Mouse (Mus musculus): ENCODE data around the gene Rpl41. TPM values are rescaled to one million over a fixed set of nuclear protein-coding genes. Genes with fewer than 3 reads are reported as not detected.
"Not testable (repeated sequence)": the region's sequence is repeated elsewhere in the genome, so short reads cannot be mapped to it uniquely, and the experiment has no call there.

Rpl41 gene
- polyA plus RNA-seq, 1 experiment from 2014 or later = 3,150 TPM

DNA sequence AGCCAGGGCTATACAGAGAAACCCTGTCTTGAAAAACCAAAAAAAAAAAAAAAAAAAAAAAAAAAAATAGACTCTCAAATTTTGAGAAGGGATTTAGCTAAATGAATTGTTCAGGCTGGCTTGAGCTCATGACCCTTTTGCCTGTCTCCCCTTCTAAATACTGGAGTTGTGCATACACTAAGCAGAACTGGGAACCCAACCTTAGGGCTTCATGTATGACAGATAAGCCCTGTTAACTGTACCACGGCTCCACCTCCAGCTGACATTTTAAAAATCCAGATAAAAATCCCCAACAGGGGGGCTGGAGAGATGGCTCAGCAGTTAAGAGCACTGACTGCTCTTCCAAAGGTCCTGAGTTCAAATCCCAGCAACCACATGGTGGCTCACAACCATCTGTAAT lies 6.5 kb upstream of the Rpl41 start:
- H3K27ac ChIP-seq; H3K4me2 ChIP-seq; H3K4me3 ChIP-seq (replicated peaks); ATAC-seq (ENCODE audit: low read depth); H3K9me3 ChIP-seq (replicated peaks); DNase-seq; H3K9ac ChIP-seq; H3K4me1 ChIP-seq (replicated peaks); H3K27me3 ChIP-seq: not testable (repeated sequence)
- peaks cover 37% of the 10 kb centered on the region for H3K36me3 ChIP-seq
- 20% methylated on average over 1 of the region's 1 CpGs for WGBS (ENCODE audit: insufficient replicate concordance)

DNA sequence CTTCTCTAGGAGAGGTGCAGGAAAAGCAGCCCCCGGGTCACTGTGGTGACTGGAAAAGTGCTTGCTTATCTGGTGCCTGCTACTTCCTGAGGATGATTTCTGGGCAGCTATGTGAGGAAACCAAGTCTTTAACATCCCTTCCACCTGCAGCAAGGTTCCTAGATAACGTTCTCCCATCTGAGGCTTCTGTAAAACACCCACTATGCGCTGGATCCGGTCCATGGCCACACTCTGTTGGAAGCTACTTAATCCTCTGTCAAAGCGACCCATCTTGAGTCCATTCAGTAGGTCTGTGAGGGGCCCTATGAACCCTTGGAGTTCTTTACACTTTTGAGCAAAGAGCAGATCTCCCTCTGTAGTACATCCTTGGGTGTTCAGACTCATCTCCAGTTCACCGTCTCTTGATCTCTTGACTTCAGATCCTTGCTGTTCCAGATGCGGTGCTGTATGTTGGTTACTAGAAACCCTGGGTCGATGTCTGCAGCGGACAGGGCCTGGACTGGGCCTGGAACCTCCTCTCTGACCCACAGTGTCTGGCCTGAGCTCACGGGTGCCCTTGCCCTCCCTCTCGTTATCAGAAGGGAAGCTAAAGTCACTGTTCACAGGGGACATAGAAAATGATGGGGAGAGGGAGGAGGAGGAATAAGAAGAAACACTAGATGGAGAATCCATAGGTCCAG lies 1.2 kb upstream of the Rpl41 start:
- H3K27me3 ChIP-seq; H3K4me2 ChIP-seq; H3K36me3 ChIP-seq; H3K4me3 ChIP-seq (replicated peaks); H3K9ac ChIP-seq; DNase-seq; H3K9me3 ChIP-seq (replicated peaks); ATAC-seq (ENCODE audit: low read depth): not testable (repeated sequence)
- H3K27ac ChIP-seq = peak overlapping the region; percentile 93
- H3K4me1 ChIP-seq (replicated peaks) = peaks cover 28% of the 10 kb centered on the region
- 59% methylated on average over 11 of the region's 11 CpGs for WGBS (ENCODE audit: insufficient replicate concordance)

DNA sequence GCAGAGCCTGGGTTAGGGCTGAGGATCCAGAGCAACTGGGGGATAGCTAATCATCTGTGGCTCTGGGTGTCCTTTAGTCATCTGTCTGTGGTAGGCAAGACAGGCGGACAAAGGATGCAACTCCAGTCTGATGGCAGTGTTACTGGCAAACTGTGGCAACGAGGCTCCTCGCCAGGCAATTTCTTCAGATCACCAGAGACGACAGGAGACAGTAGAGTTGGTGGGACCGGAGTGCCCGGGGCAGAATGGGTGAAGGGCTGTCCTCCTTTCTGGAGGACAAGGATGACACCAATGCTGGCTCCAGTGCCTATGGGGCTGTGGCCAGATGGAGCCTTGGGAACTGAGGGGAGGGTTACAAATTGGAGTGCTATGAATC lies 565 bp upstream of the Rpl41 start:
- Histone ChIP-seq H3K27ac (peak overlapping the region; percentile 93), H3K4me3 (replicated peaks) (peak overlapping the region; percentile 81; the same call in 1 of the 2 replicates), H3K4me2 (peak overlapping the region; percentile 88), H3K9ac (peak overlapping the region; percentile 54; the same call in 1 of the 2 replicates), H3K4me1 (replicated peaks) (peaks cover 28% of the 10 kb centered on the region), H3K36me3 (peaks cover 10% of the 10 kb centered on the region)
- not testable (repeated sequence) for ATAC-seq (ENCODE audit: low read depth); H3K27me3 ChIP-seq; DNase-seq; H3K9me3 ChIP-seq (replicated peaks)
- WGBS (ENCODE audit: insufficient replicate concordance) = 60% methylated on average over 6 of the region's 6 CpGs

DNA sequence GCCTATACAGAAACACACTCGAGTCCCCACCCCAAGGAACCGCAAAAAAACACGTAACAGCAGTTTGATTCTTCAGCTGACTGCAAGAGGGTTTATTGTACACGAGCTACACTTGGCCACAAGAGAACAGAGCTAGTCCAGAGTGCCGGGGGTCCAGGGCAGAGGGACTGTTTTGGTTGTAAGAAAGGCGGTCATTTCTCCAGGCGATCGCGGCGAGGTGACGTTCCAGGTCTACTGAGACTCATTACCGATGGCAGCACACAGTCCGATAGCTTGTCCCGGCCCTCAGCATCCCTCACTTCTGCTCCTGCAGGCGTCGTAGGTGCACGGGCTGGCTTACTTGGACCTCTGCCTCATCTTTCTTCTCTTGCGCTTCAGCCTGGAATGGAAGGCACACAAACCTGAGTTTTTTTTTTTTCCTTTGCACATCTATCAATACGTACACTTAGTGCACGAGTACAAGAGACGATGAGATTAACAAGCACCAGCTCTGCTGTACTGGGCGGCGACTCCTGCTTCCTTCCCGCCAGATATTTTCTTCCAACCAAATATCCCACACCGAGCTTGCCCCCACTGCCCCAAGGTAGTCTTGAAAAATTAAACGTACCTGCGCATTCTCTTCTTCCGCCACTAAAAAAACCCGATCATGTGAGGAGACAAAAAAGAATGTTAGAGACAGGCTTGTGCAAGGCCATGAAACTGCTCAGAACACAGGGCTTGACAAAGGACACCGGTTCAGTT lies 884 bp downstream of the Rpl41 start:
- not testable (repeated sequence) for DNase-seq; ATAC-seq (ENCODE audit: low read depth); H3K9me3 ChIP-seq (replicated peaks); H3K27me3 ChIP-seq
- peak overlapping the region; percentile 93 for H3K27ac ChIP-seq
- WGBS (ENCODE audit: insufficient replicate concordance) = 3% methylated on average over 30 of the region's 30 CpGs
- H3K4me1 ChIP-seq (replicated peaks) = peaks cover 35% of the 10 kb centered on the region
- peak overlapping the region; percentile 88 for H3K4me2 ChIP-seq
- H3K9ac ChIP-seq = peak overlapping the region; percentile 93
- H3K36me3 ChIP-seq = peaks cover 25% of the 10 kb centered on the region
- H3K4me3 ChIP-seq (replicated peaks) = peak overlapping the region; percentile 81

DNA sequence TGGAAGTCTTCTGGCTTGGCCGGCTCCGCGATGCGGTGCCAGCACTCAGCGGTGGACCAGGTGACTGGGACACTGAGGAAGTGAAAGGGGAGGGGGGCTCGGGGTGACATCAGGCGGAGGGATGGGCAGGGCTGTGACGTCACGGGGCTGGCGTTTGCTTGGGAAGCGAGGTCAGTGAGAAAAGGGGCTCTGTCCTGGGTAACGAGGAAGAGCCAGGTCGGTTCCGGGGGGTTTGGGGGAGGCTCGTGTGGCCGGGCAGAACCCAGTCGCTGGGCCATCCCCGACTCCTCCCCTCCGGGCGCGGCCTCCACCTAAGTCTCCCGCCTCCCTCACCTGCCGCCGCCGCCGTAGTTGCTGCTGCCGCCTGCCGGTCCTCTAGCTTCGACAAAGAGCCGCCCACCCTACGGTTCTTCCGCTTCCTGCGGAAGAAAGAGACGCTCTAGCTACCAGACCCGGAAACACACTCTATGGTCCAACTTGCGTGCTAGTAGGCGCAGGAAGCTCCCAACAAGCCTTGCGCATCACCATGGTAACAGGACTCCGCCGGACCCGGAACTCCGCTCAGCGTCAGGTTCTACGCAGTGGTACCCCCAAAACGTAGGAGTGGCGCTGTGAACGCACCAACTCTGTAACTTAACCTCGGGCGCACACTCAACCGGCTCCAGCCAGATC lies 1.6 kb downstream of the Rpl41 start, which contains the start of gene Zc3h10:
Gene Zc3h10, minus strand, starts transcription at position 414 of the 672 bp plus-strand sequence.
- peak within 1 kb of the TSS; percentile 93 for H3K27ac ChIP-seq
- H3K27me3 ChIP-seq = no peaks in the 10 kb centered on the region
- peak within 1 kb of the TSS; percentile 81 for H3K4me3 ChIP-seq (replicated peaks)
- H3K4me1 ChIP-seq (replicated peaks) = peaks cover 35% of the 10 kb centered on the region
- H3K4me2 ChIP-seq = peak within 1 kb of the TSS; percentile 88
- H3K9me3 ChIP-seq (replicated peaks) = no peaks in the 10 kb centered on the region
- peak within 1 kb of the TSS; percentile 93 for H3K9ac ChIP-seq
- ATAC-seq (ENCODE audit: low read depth) (peak; percentile 88), DNase-seq (peak; percentile 95)
- under 1% methylated on average over 50 of the region's 50 CpGs for WGBS (ENCODE audit: insufficient replicate concordance)
- H3K36me3 ChIP-seq = peaks cover 32% of the 10 kb centered on the region

DNA sequence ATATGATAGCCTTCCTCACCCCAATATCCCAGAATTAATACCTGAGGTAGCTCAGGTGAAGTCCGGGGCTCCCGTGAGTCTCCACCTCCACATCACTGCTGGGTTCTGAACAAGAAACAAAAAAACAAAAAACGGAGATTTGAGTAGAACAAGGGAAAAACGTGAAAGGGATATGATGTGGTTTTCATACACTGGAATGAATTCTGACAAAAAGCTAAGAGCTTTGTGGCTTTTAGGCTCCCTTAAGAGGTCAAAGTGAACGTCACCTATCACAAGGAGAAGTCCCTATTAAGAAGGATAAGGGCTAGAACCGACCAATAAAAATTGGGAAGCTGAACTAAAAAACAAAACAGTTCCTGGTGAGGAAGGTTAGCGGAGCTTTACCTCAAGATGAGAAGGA lies 2.3 kb downstream of the Rpl41 start:
- Histone ChIP-seq H3K4me1 (replicated peaks) (peaks cover 35% of the 10 kb centered on the region), H3K9ac (peak overlapping the region; percentile 86), H3K36me3 (peaks cover 36% of the 10 kb centered on the region), H3K27ac (peak overlapping the region; percentile 93), H3K4me3 (replicated peaks) (peak overlapping the region; percentile 81), H3K4me2 (peak overlapping the region; percentile 88), H3K9me3 (replicated peaks) (no peaks in the 10 kb centered on the region), H3K27me3 (no peaks in the 10 kb centered on the region)
- DNase-seq (no peak), ATAC-seq (ENCODE audit: low read depth) (no peak)
- 9% methylated on average over 7 of the region's 7 CpGs for WGBS (ENCODE audit: insufficient replicate concordance)

DNA sequence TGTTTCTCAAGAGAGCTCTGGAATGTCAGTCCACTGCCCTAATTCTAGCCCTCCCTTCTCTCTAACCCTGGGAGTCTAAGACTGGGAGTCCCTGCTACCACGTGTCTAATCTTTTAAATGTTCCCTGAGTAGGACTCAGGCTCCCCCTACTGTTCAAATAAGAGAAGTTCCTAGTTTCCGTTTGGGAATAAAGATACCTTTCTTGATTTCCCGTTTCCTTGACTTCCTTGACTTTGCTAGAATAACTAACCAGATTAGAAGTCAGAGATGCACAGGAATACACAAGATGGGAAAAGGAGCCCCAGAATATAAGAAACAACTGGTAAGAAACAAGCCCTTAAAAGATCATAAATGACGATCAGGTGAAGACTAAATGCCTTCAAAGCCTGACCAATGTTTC lies 2.7 kb downstream of the Rpl41 start:
- H3K4me3 ChIP-seq (replicated peaks) = peak overlapping the region; percentile 81
- DNase-seq = no peak
- peaks cover 36% of the 10 kb centered on the region for H3K36me3 ChIP-seq
- peak overlapping the region; percentile 88 for H3K4me2 ChIP-seq
- no peaks in the 10 kb centered on the region for H3K27me3 ChIP-seq
- H3K27ac ChIP-seq = peak overlapping the region; percentile 93
- ATAC-seq (ENCODE audit: low read depth) = no peak
- H3K4me1 ChIP-seq (replicated peaks) = peaks cover 35% of the 10 kb centered on the region
- H3K9ac ChIP-seq = peak overlapping the region; percentile 86
- H3K9me3 ChIP-seq (replicated peaks) = no peaks in the 10 kb centered on the region
- 8% methylated on average over 4 of the region's 4 CpGs for WGBS (ENCODE audit: insufficient replicate concordance)

DNA sequence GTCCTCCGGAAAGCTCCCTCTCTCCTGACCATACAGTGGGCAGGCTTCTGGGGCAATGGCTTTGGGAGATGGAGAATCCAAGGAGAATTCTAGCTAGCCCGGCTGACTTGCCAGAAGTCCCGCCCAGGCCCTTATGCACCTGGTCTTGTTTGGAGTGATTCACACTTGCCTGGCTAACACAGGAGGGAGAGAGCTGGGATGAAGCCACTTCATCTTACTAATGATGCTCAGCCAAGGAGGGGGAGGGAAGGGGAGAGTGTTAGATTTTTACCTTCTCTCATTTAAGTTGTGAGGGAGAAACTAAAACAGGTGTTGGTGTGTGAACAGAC lies 3.6 kb downstream of the Rpl41 start:
- ATAC-seq (ENCODE audit: low read depth) (no peak), DNase-seq (no peak)
- H3K4me2 ChIP-seq = no peak overlapping the region
- H3K9ac ChIP-seq = no peak overlapping the region
- H3K4me3 ChIP-seq (replicated peaks) = no peak overlapping the region
- peaks cover 36% of the 10 kb centered on the region for H3K36me3 ChIP-seq
- no peaks in the 10 kb centered on the region for H3K27me3 ChIP-seq
- WGBS (ENCODE audit: insufficient replicate concordance) = 80% methylated on average over 3 of the region's 3 CpGs
- no peak overlapping the region for H3K27ac ChIP-seq
- no peaks in the 10 kb centered on the region for H3K9me3 ChIP-seq (replicated peaks)
- H3K4me1 ChIP-seq (replicated peaks) = peaks cover 35% of the 10 kb centered on the region

DNA sequence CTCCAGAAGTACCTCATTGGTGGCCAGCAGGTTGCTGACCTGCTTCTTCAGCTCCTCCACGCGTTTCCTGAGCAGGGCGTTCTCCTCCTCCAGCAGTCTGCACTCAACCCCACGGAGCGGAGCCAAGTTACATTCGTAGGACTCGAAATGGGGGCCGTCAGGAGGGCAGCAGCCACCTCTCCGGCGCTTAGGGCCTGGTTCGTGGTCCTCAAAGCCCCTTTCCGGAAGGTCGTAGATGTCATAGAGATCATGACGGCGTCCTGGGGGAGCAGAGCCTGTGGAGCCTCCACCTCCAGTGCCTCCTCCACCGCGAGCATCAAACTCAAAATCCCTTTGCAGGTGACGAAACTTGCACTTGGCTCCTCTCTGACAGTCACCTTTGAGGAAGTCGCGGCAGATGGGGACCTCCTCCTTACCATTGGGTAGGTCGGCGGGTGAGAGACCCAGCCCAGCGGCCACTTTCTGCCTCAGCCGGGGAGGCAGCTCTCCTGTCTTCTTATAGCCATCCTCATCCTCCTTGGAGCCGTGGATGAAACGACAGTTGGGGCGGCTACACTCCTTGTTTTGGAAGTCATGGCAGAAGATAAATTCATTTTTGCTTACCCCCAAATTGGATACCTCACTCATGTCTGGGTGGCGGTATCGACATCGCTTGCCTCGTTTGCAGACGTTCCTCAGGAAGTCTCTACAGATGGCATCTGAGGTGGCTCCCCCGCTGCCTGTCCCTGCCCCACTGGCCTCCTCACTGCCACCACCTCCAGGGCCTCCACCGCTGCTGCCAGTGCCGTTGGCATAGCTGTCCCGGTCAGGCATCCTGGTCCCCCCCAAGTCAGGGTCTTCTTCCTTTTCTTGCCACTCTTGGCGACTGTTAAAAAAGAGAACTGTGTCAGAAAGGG lies 4.2 kb downstream of the Rpl41 start:
- DNase-seq (no peak), ATAC-seq (ENCODE audit: low read depth) (no peak)
- no peaks in the 10 kb centered on the region for H3K27me3 ChIP-seq
- no peak overlapping the region for H3K9ac ChIP-seq
- no peak overlapping the region for H3K4me2 ChIP-seq
- no peak overlapping the region for H3K4me3 ChIP-seq (replicated peaks)
- H3K9me3 ChIP-seq (replicated peaks) = no peaks in the 10 kb centered on the region
- 87% methylated on average over 37 of the region's 37 CpGs for WGBS (ENCODE audit: insufficient replicate concordance)
- H3K36me3 ChIP-seq = peaks cover 36% of the 10 kb centered on the region
- H3K27ac ChIP-seq = no peak overlapping the region
- peaks cover 30% of the 10 kb centered on the region for H3K4me1 ChIP-seq (replicated peaks)

DNA sequence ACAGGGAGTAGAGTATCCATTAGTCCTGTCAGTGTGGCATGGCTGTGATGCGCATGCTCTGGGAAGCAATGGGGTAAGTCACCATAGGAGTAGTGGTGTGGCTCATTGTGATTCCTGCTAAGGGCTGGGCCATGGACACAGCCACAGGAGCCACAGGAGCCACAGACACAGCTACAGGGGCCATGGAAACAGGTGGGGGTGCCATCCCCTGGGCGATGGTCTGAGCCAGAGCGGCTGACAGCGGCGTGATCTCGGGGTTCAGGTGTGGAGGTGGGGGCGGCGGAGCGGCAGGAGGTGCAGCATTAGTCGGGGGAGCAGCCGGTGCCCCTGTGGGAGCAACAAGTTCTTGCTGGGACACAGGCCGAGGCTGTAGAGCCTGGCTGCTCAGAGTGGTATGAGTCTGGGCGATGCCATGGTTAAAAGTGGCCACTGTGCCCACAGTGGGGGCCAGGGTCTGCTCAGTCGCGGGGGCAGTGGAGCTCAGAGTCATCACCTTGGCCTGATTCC lies 4.9 kb downstream of the Rpl41 start:
- no peak overlapping the region for H3K27ac ChIP-seq
- peaks cover 36% of the 10 kb centered on the region for H3K36me3 ChIP-seq
- H3K27me3 ChIP-seq = no peaks in the 10 kb centered on the region
- ATAC-seq (ENCODE audit: low read depth) (no peak), DNase-seq (no peak)
- WGBS (ENCODE audit: insufficient replicate concordance) = 90% methylated on average over 15 of the region's 15 CpGs
- H3K4me2 ChIP-seq = no peak overlapping the region
- H3K4me1 ChIP-seq (replicated peaks) = peaks cover 25% of the 10 kb centered on the region
- no peak overlapping the region for H3K9ac ChIP-seq
- no peak overlapping the region for H3K4me3 ChIP-seq (replicated peaks)
- H3K9me3 ChIP-seq (replicated peaks) = no peaks in the 10 kb centered on the region

Measured in liver, embryonic 13.5 days (tissue).